Mouse (Mus musculus): ENCODE data around the gene Gm4922. TPM values are rescaled to one million over a fixed set of nuclear protein-coding genes. Genes with fewer than 3 reads are reported as not detected.

Gm4922 gene
- polyA plus RNA-seq, 1 experiment, result not detected

GRCm38 (mm10) chr10:18825143-18825542, 38.5 kb upstream of the Gm4922 start:
- no peaks in the 10 kb centered on the region for H3K4me1 ChIP-seq (ENCODE audit: control insufficient read depth, insufficient read depth, insufficient read length, low read length)
- no peaks in the 10 kb centered on the region for H3K36me3 ChIP-seq (ENCODE audit: control insufficient read depth, insufficient read depth, low read length)
- TF ChIP-seq POLR2A (IDR thresholded peaks at IDR 0.05; ENCODE audit: low read depth, low read length) (no peak), CTCF (IDR thresholded peaks at IDR 0.05; ENCODE audit: extremely low read depth, insufficient read length, insufficient replicate concordance, low read depth, low read length) (no peak)
- H3K27me3 ChIP-seq (ENCODE audit: control insufficient read depth, insufficient read depth, low read length), result no peaks in the 10 kb centered on the region
- no peak overlapping the region for H3K4me3 ChIP-seq (ENCODE audit: low read depth, low read length)
- H3K27ac ChIP-seq (ENCODE audit: insufficient read depth, low read depth, low read length), result no peak overlapping the region

DNA sequence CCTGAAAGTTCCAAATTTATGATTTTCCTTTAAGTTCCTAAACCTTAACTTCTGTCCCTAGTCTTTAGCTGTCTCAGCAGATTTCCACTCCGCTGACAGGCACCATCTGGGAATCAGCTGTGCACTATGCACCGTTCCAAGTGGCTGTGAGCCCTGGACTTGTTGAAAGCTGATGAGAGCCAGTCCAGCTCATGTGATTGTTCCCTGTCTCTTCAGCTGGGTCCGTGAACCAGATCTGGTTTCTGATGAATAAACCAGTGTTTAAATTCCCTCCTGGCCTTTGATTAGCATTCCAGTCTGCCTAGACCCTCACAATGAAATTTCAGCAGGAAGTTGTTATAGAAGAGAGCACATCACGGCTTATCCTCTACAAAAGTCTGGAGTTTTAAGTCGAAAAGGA, 30.0 kb upstream of the Gm4922 start:
- WGBS, result 72% methylated on average over 5 of the region's 5 CpGs
- Histone ChIP-seq H3K27me3 (ENCODE audit: control insufficient read depth, insufficient read depth, low read length) (no peaks in the 10 kb centered on the region; the same call in 1 of the 2 replicates), H3K27ac (ENCODE audit: insufficient read depth, low read depth, low read length) (no peak overlapping the region), H3K4me1 (ENCODE audit: control insufficient read depth, insufficient read depth, insufficient read length, low read length) (no peaks in the 10 kb centered on the region), H3K4me3 (ENCODE audit: low read depth, low read length) (no peak overlapping the region), H3K36me3 (ENCODE audit: control insufficient read depth, insufficient read depth, low read length) (no peaks in the 10 kb centered on the region)
- TF ChIP-seq POLR2A (IDR thresholded peaks at IDR 0.05; ENCODE audit: low read depth, low read length) (no peak), CTCF (IDR thresholded peaks at IDR 0.05; ENCODE audit: extremely low read depth, insufficient read length, insufficient replicate concordance, low read depth, low read length) (no peak)

- H3K4me1 ChIP-seq (ENCODE audit: control insufficient read depth, insufficient read depth, insufficient read length, low read length), result no peaks in the 10 kb centered on the region
- WGBS, result 86% methylated on average over 2 of the region's 2 CpGs
- H3K4me3 ChIP-seq (ENCODE audit: low read depth, low read length), result no peak overlapping the region
- H3K27me3 ChIP-seq (ENCODE audit: control insufficient read depth, insufficient read depth, low read length), result no peaks in the 10 kb centered on the region; the same call in 1 of the 2 replicates
- no peak overlapping the region for H3K27ac ChIP-seq (ENCODE audit: insufficient read depth, low read depth, low read length)
- H3K36me3 ChIP-seq (ENCODE audit: control insufficient read depth, insufficient read depth, low read length), result no peaks in the 10 kb centered on the region
- TF ChIP-seq CTCF (IDR thresholded peaks at IDR 0.05; ENCODE audit: extremely low read depth, insufficient read length, insufficient replicate concordance, low read depth, low read length) (no peak), POLR2A (IDR thresholded peaks at IDR 0.05; ENCODE audit: low read depth, low read length) (no peak)
Observed at GRCm38 (mm10) chr10:18811751-18812150, 25.2 kb upstream of the Gm4922 start.

- Histone ChIP-seq H3K4me3 (ENCODE audit: low read depth, low read length) (no peak overlapping the region), H3K36me3 (ENCODE audit: control insufficient read depth, insufficient read depth, low read length) (no peaks in the 10 kb centered on the region), H3K4me1 (ENCODE audit: control insufficient read depth, insufficient read depth, insufficient read length, low read length) (no peaks in the 10 kb centered on the region), H3K27ac (ENCODE audit: insufficient read depth, low read depth, low read length) (no peak overlapping the region), H3K27me3 (ENCODE audit: control insufficient read depth, insufficient read depth, low read length) (no peaks in the 10 kb centered on the region)
- TF ChIP-seq CTCF (IDR thresholded peaks at IDR 0.05; ENCODE audit: extremely low read depth, insufficient read length, insufficient replicate concordance, low read depth, low read length), result no peak
- no peak for TF ChIP-seq POLR2A (IDR thresholded peaks at IDR 0.05; ENCODE audit: low read depth, low read length)
- WGBS, result 89% methylated on average over 4 of the region's 4 CpGs
Observed at GRCm38 (mm10) chr10:18790063-18790462, 3.5 kb upstream of the Gm4922 start.

DNA sequence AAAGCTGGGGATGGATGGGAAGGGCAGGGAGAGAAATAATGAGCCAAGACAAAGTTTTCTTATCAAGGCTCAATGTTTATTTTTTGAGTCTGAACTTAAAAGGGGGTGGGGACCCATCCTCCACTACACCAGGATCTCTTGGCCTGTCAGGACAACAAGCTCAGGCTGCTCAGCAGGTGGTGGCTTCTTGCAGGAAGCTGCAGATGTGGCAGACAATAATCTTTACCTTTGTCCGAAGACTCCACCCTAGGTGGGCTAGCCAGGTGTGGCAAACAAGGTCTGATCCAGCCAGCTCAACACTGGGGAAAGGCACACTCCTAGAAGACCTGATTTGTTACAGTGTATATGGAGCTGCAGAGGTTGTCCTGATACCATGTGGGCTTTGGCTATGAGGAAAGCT, 2.0 kb upstream of the Gm4922 start:
- TF ChIP-seq CTCF (IDR thresholded peaks at IDR 0.05; ENCODE audit: extremely low read depth, insufficient read length, insufficient replicate concordance, low read depth, low read length) (no peak), POLR2A (IDR thresholded peaks at IDR 0.05; ENCODE audit: low read depth, low read length) (no peak)
- Histone ChIP-seq H3K4me3 (ENCODE audit: low read depth, low read length) (no peak overlapping the region), H3K27ac (ENCODE audit: insufficient read depth, low read depth, low read length) (no peak overlapping the region), H3K27me3 (ENCODE audit: control insufficient read depth, insufficient read depth, low read length) (no peaks in the 10 kb centered on the region), H3K36me3 (ENCODE audit: control insufficient read depth, insufficient read depth, low read length) (no peaks in the 10 kb centered on the region), H3K4me1 (ENCODE audit: control insufficient read depth, insufficient read depth, insufficient read length, low read length) (no peaks in the 10 kb centered on the region)
- 44% methylated on average over 1 of the region's 1 CpGs for WGBS

GRCm38 (mm10) chr10:18777546-18777945, 9.0 kb downstream of the Gm4922 start:
- TF ChIP-seq CTCF (IDR thresholded peaks at IDR 0.05; ENCODE audit: extremely low read depth, insufficient read length, insufficient replicate concordance, low read depth, low read length) (no peak), POLR2A (IDR thresholded peaks at IDR 0.05; ENCODE audit: low read depth, low read length) (no peak)
- no peaks in the 10 kb centered on the region for H3K36me3 ChIP-seq (ENCODE audit: control insufficient read depth, insufficient read depth, low read length)
- WGBS, result 80% methylated on average over 3 of the region's 3 CpGs

GRCm38 (mm10) chr10:18772537-18773179, 13.9 kb downstream of the Gm4922 start:
- Histone ChIP-seq H3K4me1 (ENCODE audit: control insufficient read depth, insufficient read depth, insufficient read length, low read length) (no peaks in the 10 kb centered on the region), H3K27me3 (ENCODE audit: control insufficient read depth, insufficient read depth, low read length) (no peaks in the 10 kb centered on the region), H3K36me3 (ENCODE audit: control insufficient read depth, insufficient read depth, low read length) (no peaks in the 10 kb centered on the region), H3K27ac (ENCODE audit: insufficient read depth, low read depth, low read length) (no peak overlapping the region), H3K4me3 (ENCODE audit: low read depth, low read length) (no peak overlapping the region)
- no peak for TF ChIP-seq CTCF (IDR thresholded peaks at IDR 0.05; ENCODE audit: extremely low read depth, insufficient read length, insufficient replicate concordance, low read depth, low read length)
- no peak for TF ChIP-seq POLR2A (IDR thresholded peaks at IDR 0.05; ENCODE audit: low read depth, low read length)
- WGBS, result 62% methylated on average over 4 of the region's 4 CpGs

More at GRCm38 (mm10) chr10:18777546-18777945, 9.0 kb downstream of the Gm4922 start:
- H3K4me1 ChIP-seq (ENCODE audit: control insufficient read depth, insufficient read depth, insufficient read length, low read length), result no peaks in the 10 kb centered on the region
- no peaks in the 10 kb centered on the region for H3K27me3 ChIP-seq (ENCODE audit: control insufficient read depth, insufficient read depth, low read length)
- H3K4me3 ChIP-seq (ENCODE audit: low read depth, low read length), result no peak overlapping the region
- no peak overlapping the region for H3K27ac ChIP-seq (ENCODE audit: insufficient read depth, low read depth, low read length)
